Mouse (Mus musculus): ENCODE measurements around the gene P4ha3. TPM values are rescaled to one million over a fixed set of nuclear protein-coding genes. Genes with fewer than 3 reads are reported as not detected.

P4ha3 gene
- polyA plus RNA-seq, 1 experiment from 2014 or later: 8.6 TPM

GRCm38 (mm10) chr7:100310290-100310689, 25.0 kb downstream of the P4ha3 start:
- H3K27ac ChIP-seq (ENCODE audit: low read depth, low read length): no peak overlapping the region

GRCm38 (mm10) chr7:100312716-100313115, 27.4 kb downstream of the P4ha3 start:
- ATAC-seq (ENCODE audit: low FRiP score, low TSS enrichment): no peak
- H3K4me3 ChIP-seq (ENCODE audit: low read length): no peak overlapping the region
- no peaks in the 10 kb centered on the region for H3K27me3 ChIP-seq (ENCODE audit: control insufficient read depth, insufficient read depth, low read length)
- no peak overlapping the region for H3K27ac ChIP-seq (ENCODE audit: low read depth, low read length)
- no peaks in the 10 kb centered on the region for H3K4me1 ChIP-seq (ENCODE audit: control insufficient read depth, insufficient read depth, low read length)
- H3K36me3 ChIP-seq (ENCODE audit: control insufficient read depth, insufficient read depth, low read length): no peaks in the 10 kb centered on the region
- no peak overlapping the region for H3K4me2 ChIP-seq (replicated peaks; ENCODE audit: low read depth, low read length)
- no peaks in the 10 kb centered on the region for H3K9me3 ChIP-seq (ENCODE audit: control insufficient read depth, low read length)
- no peak overlapping the region for H3K9ac ChIP-seq (ENCODE audit: low read depth, low read length)
- 71% methylated on average over 4 of the region's 4 CpGs for WGBS

More at GRCm38 (mm10) chr7:100310290-100310689, 25.0 kb downstream of the P4ha3 start:
- H3K4me2 ChIP-seq (replicated peaks; ENCODE audit: low read depth, low read length): no peak overlapping the region
- no peaks in the 10 kb centered on the region for H3K27me3 ChIP-seq (ENCODE audit: control insufficient read depth, insufficient read depth, low read length)
- no peak overlapping the region for H3K9ac ChIP-seq (ENCODE audit: low read depth, low read length)
- H3K36me3 ChIP-seq (ENCODE audit: control insufficient read depth, insufficient read depth, low read length): no peaks in the 10 kb centered on the region
- 83% methylated on average over 12 of the region's 12 CpGs for WGBS
- no peak overlapping the region for H3K4me3 ChIP-seq (ENCODE audit: low read length)
- H3K9me3 ChIP-seq (ENCODE audit: control insufficient read depth, low read length): no peaks in the 10 kb centered on the region
- ATAC-seq (ENCODE audit: low FRiP score, low TSS enrichment): no peak
- no peaks in the 10 kb centered on the region for H3K4me1 ChIP-seq (ENCODE audit: control insufficient read depth, insufficient read depth, low read length)

GRCm38 (mm10) chr7:100316924-100317323, 31.6 kb downstream of the P4ha3 start:
- Histone ChIP-seq H3K9me3 (ENCODE audit: control insufficient read depth, low read length) (no peaks in the 10 kb centered on the region), H3K36me3 (ENCODE audit: control insufficient read depth, insufficient read depth, low read length) (no peaks in the 10 kb centered on the region), H3K27ac (ENCODE audit: low read depth, low read length) (no peak overlapping the region), H3K4me3 (ENCODE audit: low read length) (no peak overlapping the region), H3K4me2 (replicated peaks; ENCODE audit: low read depth, low read length) (no peak overlapping the region), H3K27me3 (ENCODE audit: control insufficient read depth, insufficient read depth, low read length) (no peaks in the 10 kb centered on the region), H3K9ac (ENCODE audit: low read depth, low read length) (no peak overlapping the region), H3K4me1 (ENCODE audit: control insufficient read depth, insufficient read depth, low read length) (no peaks in the 10 kb centered on the region)
- no peak for ATAC-seq (ENCODE audit: low FRiP score, low TSS enrichment)
- WGBS: 90% methylated on average over 8 of the region's 8 CpGs

DNA sequence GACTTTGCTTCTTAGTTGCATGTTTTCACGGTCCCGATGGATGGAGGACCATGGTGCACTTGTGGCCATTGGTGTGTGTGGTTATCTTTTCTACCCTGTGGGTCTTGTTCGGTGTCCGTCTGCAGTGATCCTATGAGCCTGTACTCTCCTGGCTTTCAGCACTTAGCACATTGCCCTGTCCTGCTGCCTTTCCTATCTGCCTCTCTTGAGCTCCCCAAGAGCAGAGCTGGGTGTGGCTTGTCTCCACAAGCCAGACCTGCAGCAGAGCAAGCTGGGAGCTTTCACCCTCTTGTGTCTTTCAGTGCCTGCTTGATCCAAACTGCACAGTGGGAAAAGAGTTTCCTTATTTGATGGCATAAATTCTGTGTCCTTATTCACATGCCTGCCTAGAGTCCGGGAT, 32.2 kb downstream of the P4ha3 start:
- WGBS: 97% methylated on average over 5 of the region's 5 CpGs
- H3K4me2 ChIP-seq (replicated peaks; ENCODE audit: low read depth, low read length): no peak overlapping the region

GRCm38 (mm10) chr7:100323721-100324120, 38.4 kb downstream of the P4ha3 start:
- H3K9ac ChIP-seq (ENCODE audit: low read depth, low read length): no peak overlapping the region
- no peaks in the 10 kb centered on the region for H3K27me3 ChIP-seq (ENCODE audit: control insufficient read depth, insufficient read depth, low read length)
- H3K27ac ChIP-seq (ENCODE audit: low read depth, low read length): no peak overlapping the region
- no peaks in the 10 kb centered on the region for H3K4me1 ChIP-seq (ENCODE audit: control insufficient read depth, insufficient read depth, low read length)
- ATAC-seq (ENCODE audit: low FRiP score, low TSS enrichment): no peak
- peaks cover 26% of the 10 kb centered on the region; the same call in 1 of the 2 replicates for H3K36me3 ChIP-seq (ENCODE audit: control insufficient read depth, insufficient read depth, low read length)
- H3K4me2 ChIP-seq (replicated peaks; ENCODE audit: low read depth, low read length): no peak overlapping the region
- WGBS: 91% methylated on average over 3 of the region's 3 CpGs
- H3K4me3 ChIP-seq (ENCODE audit: low read length): no peak overlapping the region
- no peaks in the 10 kb centered on the region for H3K9me3 ChIP-seq (ENCODE audit: control insufficient read depth, low read length)

More for the DNA sequence above, 32.2 kb downstream of the P4ha3 start:
- no peak for ATAC-seq (ENCODE audit: low FRiP score, low TSS enrichment)
- no peaks in the 10 kb centered on the region for H3K36me3 ChIP-seq (ENCODE audit: control insufficient read depth, insufficient read depth, low read length)
- H3K4me1 ChIP-seq (ENCODE audit: control insufficient read depth, insufficient read depth, low read length): no peaks in the 10 kb centered on the region
- no peak overlapping the region for H3K4me3 ChIP-seq (ENCODE audit: low read length)
- H3K27ac ChIP-seq (ENCODE audit: low read depth, low read length): no peak overlapping the region
- H3K9me3 ChIP-seq (ENCODE audit: control insufficient read depth, low read length): no peaks in the 10 kb centered on the region
- H3K9ac ChIP-seq (ENCODE audit: low read depth, low read length): no peak overlapping the region
- no peaks in the 10 kb centered on the region for H3K27me3 ChIP-seq (ENCODE audit: control insufficient read depth, insufficient read depth, low read length)

DNA sequence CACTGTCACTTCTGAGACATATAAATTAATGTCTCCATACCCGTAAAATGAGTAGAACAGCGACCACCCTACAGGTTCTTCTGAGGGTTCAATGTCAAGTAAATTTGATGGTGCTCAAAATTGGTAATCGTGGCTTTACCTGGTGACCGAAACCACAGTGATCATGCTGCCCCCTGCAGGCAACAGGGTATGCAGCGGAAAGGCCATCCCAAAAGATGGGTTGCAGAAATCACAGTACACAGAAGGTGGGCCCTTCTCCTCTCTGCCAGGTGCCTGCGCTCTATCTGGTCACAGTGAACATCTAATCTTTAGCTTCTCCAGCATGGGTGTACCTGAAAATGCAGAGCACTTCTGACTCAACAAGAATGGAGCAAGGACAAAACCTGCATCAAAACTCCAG, 40.2 kb downstream of the P4ha3 start:
- Histone ChIP-seq H3K27me3 (ENCODE audit: control insufficient read depth, insufficient read depth, low read length) (no peaks in the 10 kb centered on the region), H3K36me3 (ENCODE audit: control insufficient read depth, insufficient read depth, low read length) (peaks cover 38% of the 10 kb centered on the region; the same call in 1 of the 2 replicates), H3K9ac (ENCODE audit: low read depth, low read length) (no peak overlapping the region), H3K4me3 (ENCODE audit: low read length) (no peak overlapping the region), H3K4me2 (replicated peaks; ENCODE audit: low read depth, low read length) (no peak overlapping the region), H3K9me3 (ENCODE audit: control insufficient read depth, low read length) (no peaks in the 10 kb centered on the region), H3K27ac (ENCODE audit: low read depth, low read length) (no peak overlapping the region), H3K4me1 (ENCODE audit: control insufficient read depth, insufficient read depth, low read length) (no peaks in the 10 kb centered on the region)
- whole genome bisulfite sequencing: 75% methylated on average over 6 of the region's 6 CpGs
- no peak for ATAC-seq (ENCODE audit: low FRiP score, low TSS enrichment)

DNA sequence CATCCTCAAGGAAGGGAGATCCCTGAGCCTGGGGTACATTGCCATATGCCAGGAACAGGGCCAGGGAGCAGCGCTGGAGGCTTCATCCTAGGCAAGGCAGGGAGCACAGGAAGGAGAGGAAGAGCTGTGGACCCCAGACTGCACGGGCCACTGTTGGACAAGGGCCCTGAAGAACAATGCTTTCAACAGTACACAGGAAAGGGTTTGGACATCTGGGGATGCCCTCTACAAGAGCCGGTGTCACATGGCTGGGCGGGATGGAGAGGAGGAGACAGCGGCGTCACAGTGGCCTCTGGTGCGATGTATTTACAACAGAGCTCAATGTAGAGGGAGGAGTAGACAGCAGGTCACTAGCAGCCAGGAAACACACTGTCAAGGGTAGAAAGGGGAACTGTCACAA, 42.2 kb downstream of the P4ha3 start:
- no peak for ATAC-seq (ENCODE audit: low FRiP score, low TSS enrichment)
- H3K4me3 ChIP-seq (ENCODE audit: low read length): no peak overlapping the region
- no peak overlapping the region for H3K27ac ChIP-seq (ENCODE audit: low read depth, low read length)
- peaks cover 53% of the 10 kb centered on the region for H3K36me3 ChIP-seq (ENCODE audit: control insufficient read depth, insufficient read depth, low read length)
- 76% methylated on average over 7 of the region's 7 CpGs for WGBS
- H3K4me2 ChIP-seq (replicated peaks; ENCODE audit: low read depth, low read length): no peak overlapping the region
- H3K9me3 ChIP-seq (ENCODE audit: control insufficient read depth, low read length): no peaks in the 10 kb centered on the region
- H3K9ac ChIP-seq (ENCODE audit: low read depth, low read length): no peak overlapping the region
- no peaks in the 10 kb centered on the region for H3K4me1 ChIP-seq (ENCODE audit: control insufficient read depth, insufficient read depth, low read length)
- no peaks in the 10 kb centered on the region for H3K27me3 ChIP-seq (ENCODE audit: control insufficient read depth, insufficient read depth, low read length)

GRCm38 (mm10) chr7:100328636-100329035, 43.3 kb downstream of the P4ha3 start:
- no peaks in the 10 kb centered on the region for H3K9me3 ChIP-seq (ENCODE audit: control insufficient read depth, low read length)
- no peak overlapping the region for H3K27ac ChIP-seq (ENCODE audit: low read depth, low read length)
- no peak overlapping the region for H3K9ac ChIP-seq (ENCODE audit: low read depth, low read length)
- WGBS: 85% methylated on average over 4 of the region's 4 CpGs
- no peak overlapping the region for H3K4me2 ChIP-seq (replicated peaks; ENCODE audit: low read depth, low read length)
- ATAC-seq (ENCODE audit: low FRiP score, low TSS enrichment): no peak
- peaks cover 63% of the 10 kb centered on the region for H3K36me3 ChIP-seq (ENCODE audit: control insufficient read depth, insufficient read depth, low read length)
- H3K4me1 ChIP-seq (ENCODE audit: control insufficient read depth, insufficient read depth, low read length): no peaks in the 10 kb centered on the region
- H3K27me3 ChIP-seq (ENCODE audit: control insufficient read depth, insufficient read depth, low read length): no peaks in the 10 kb centered on the region
- H3K4me3 ChIP-seq (ENCODE audit: low read length): no peak overlapping the region

- peaks cover 79% of the 10 kb centered on the region for H3K36me3 ChIP-seq (ENCODE audit: control insufficient read depth, insufficient read depth, low read length)
Observed at GRCm38 (mm10) chr7:100331269-100331668, 45.9 kb downstream of the P4ha3 start.

More at GRCm38 (mm10) chr7:100331269-100331668, 45.9 kb downstream of the P4ha3 start:
- Histone ChIP-seq H3K9ac (ENCODE audit: low read depth, low read length) (no peak overlapping the region), H3K4me3 (ENCODE audit: low read length) (no peak overlapping the region), H3K4me2 (replicated peaks; ENCODE audit: low read depth, low read length) (no peak overlapping the region), H3K27ac (ENCODE audit: low read depth, low read length) (no peak overlapping the region), H3K27me3 (ENCODE audit: control insufficient read depth, insufficient read depth, low read length) (no peaks in the 10 kb centered on the region), H3K4me1 (ENCODE audit: control insufficient read depth, insufficient read depth, low read length) (no peaks in the 10 kb centered on the region), H3K9me3 (ENCODE audit: control insufficient read depth, low read length) (no peaks in the 10 kb centered on the region)
- no peak for ATAC-seq (ENCODE audit: low FRiP score, low TSS enrichment)
- 79% methylated on average over 3 of the region's 3 CpGs for WGBS

Measured in kidney, embryonic 14.5 days (tissue).